Comparison of ENCODE assay signal across 29 mouse cellular contexts in the genomic region with DNA sequence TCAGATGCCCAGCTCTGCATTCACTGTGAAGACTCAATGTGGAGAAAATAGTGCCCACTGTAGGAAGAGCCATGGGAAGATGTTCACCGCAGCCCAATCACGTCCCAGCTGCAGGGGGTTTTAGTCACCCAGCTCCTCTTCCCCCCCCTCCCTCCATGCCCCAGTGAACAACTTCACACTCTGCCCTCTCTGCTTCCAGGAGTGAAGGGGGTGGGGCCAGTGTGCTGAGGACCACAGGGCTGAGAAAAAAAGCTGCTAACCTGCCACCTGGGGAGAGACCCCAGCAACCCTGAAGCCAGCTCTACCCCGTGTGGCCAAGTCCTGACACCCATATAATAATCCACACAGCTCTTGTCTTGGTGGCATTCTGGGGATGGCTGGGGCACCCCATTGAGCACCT. TPM values are rescaled to one million over a fixed set of nuclear protein-coding genes. Genes with fewer than 3 reads are reported as not detected.
"Had no signal": no experiment of that assay in that cellular context is flagged by ENCODE, and none has a peak within 500 bp of the region (broad histone marks: within the 10 kb centered on the region; RNA-seq: fewer than 3 reads in every experiment).

No protein-coding gene starts in this region.

- H3K36me3 ChIP-seq: embryonic facial prominence, embryonic 10.5 days; embryonic facial prominence, embryonic 12.5 days; embryonic facial prominence, embryonic 13.5 days; embryonic facial prominence, embryonic 15.5 days; forebrain, embryonic 10.5 days; forebrain, embryonic 12.5 days; forebrain, embryonic 15.5 days had no signal

- DNase-seq: cerebellum, adult 18-20 months; cerebellum, adult 2 months; cerebellum, adult 8-10 months; cerebellum, adult 9-10 months; cerebellum, adult 9-11 months; cerebellum, postnatal 10 days; cerebellum, postnatal 14 days; cerebellum, postnatal 25 days; cerebellum, postnatal 36 days; embryo, embryonic 11 days; forebrain, postnatal 0 days; gastrocnemius, adult 2 months; gastrocnemius, postnatal 10 days; gastrocnemius, postnatal 14 days; gastrocnemius, postnatal 25 days; gastrocnemius, postnatal 36 days; heart, adult 11 months had no signal

- H3K4me2 ChIP-seq: embryonic facial prominence, embryonic 12.5 days; embryonic facial prominence, embryonic 13.5 days; embryonic facial prominence, embryonic 15.5 days; forebrain, embryonic 12.5 days; forebrain, embryonic 13.5 days; forebrain, embryonic 15.5 days had no signal

- ATAC-seq: forebrain, embryonic 13.5 days; forebrain, embryonic 14.5 days; forebrain, embryonic 15.5 days; forebrain, embryonic 16.5 days; forebrain, postnatal 0 days had no signal

- H3K27me3 ChIP-seq: embryonic facial prominence, embryonic 12.5 days; embryonic facial prominence, embryonic 13.5 days; embryonic facial prominence, embryonic 15.5 days; forebrain, embryonic 12.5 days; forebrain, embryonic 13.5 days; forebrain, embryonic 15.5 days had no signal

- H3K9ac ChIP-seq: embryonic facial prominence, embryonic 12.5 days; embryonic facial prominence, embryonic 13.5 days; embryonic facial prominence, embryonic 15.5 days; forebrain, embryonic 12.5 days; forebrain, embryonic 13.5 days; forebrain, embryonic 15.5 days; forebrain, postnatal 0 days had no signal

- H3K9me3 ChIP-seq: embryonic facial prominence, embryonic 10.5 days; embryonic facial prominence, embryonic 12.5 days; embryonic facial prominence, embryonic 13.5 days; embryonic facial prominence, embryonic 15.5 days; forebrain, embryonic 10.5 days; forebrain, embryonic 12.5 days; forebrain, embryonic 13.5 days; forebrain, embryonic 15.5 days had no signal

- H3K4me3 ChIP-seq: embryonic facial prominence, embryonic 10.5 days; embryonic facial prominence, embryonic 12.5 days; embryonic facial prominence, embryonic 13.5 days; embryonic facial prominence, embryonic 15.5 days; erythroblast, embryonic 14.5 days; forebrain, embryonic 10.5 days; forebrain, embryonic 12.5 days; forebrain, embryonic 13.5 days; forebrain, embryonic 15.5 days; gastrocnemius, adult 2 months had no signal

- H3K4me1 ChIP-seq: embryonic facial prominence, embryonic 12.5 days; embryonic facial prominence, embryonic 13.5 days; embryonic facial prominence, embryonic 15.5 days; forebrain, embryonic 12.5 days; forebrain, embryonic 13.5 days; forebrain, embryonic 15.5 days had no signal

- H3K27ac ChIP-seq: embryonic facial prominence, embryonic 10.5 days; embryonic facial prominence, embryonic 12.5 days; embryonic facial prominence, embryonic 13.5 days; embryonic facial prominence, embryonic 15.5 days; forebrain, embryonic 10.5 days; forebrain, embryonic 12.5 days; forebrain, embryonic 13.5 days; forebrain, embryonic 15.5 days; gastrocnemius, adult 2 months had no signal

RNA-seq across cellular contexts. Expression of gene Prima1, which starts 24.7 kb away (rescaled TPM):
- polyA plus RNA-seq: erythroblast, embryonic 14.5 days; forebrain, embryonic 10.5 days; forebrain, embryonic 13.5 days had no signal

RNA-seq across cellular contexts. Expression of gene Fam181a, which starts 44.2 kb away (rescaled TPM):
- polyA plus RNA-seq: embryonic facial prominence, embryonic 14.5 days; embryonic facial prominence, embryonic 15.5 days; erythroblast, embryonic 14.5 days had no signal
